Mouse (Mus musculus) spleen, postnatal 10 days (tissue): ENCODE measurements around the gene Lsmem1.

Source experiments
- DNase-seq, 2 experiments: peaks; one replicate each; pipeline ENCODE4 v3.0.0; 2021 to 2022; ENCODE audit warnings: low spot score in 2 of 2

Lsmem1 gene

GRCm38 (mm10) chr12:40140706-40141105, 58.6 kb downstream of the Lsmem1 start:
- no peak for DNase-seq

DNA sequence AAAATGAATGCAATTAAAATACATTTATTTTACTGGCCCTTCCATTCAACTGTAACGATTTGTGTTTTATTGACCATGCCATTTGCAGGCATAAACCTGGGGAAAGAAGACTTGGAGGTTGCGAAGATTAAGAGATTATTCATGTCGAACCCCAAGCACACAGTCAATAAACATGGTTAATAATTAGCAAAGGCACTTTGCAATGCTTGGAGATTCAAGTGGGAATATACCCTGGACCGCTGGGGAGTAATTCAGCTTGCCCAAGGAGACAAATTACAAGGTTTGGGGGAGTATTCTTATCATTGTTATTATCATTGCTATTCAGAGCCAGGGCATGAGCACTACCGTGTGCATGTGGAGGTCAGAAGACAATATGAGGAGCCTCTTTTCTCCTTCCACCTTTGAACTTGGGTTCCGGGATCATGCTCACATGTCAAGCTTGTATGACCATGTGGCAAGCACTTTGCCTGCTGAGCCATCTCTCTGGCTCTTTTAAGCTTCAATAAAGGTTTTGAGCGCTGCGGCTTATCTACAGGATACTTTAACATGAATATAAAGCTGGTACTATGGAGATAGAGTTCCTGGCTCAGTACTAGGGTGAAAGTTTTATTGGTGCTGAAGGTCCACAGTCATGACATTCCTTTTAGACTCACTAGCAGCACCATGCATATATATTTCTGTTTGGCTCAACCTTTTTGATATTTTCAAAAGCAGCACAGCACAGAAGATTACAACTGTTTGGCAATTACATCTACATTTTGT, 59.6 kb downstream of the Lsmem1 start:
- no peak for DNase-seq

DNA sequence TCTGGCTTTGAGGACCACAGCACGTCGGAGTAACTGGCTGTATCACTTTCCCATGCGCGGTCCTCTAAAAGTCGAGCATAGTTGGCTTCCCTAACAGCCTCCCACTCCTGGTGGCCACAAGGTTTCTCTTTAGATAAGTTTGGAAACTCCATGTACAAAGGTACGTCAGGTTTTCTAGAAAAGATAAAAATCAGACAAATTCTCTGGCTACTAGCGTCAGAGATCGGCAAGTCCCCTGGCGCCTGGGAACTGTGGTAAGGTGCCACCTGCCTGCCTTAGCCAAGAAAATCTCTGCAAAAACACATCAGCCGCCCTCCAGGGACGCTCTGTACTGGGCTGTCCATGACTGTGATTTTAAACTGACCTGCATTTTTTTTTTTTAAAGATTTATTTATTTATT, 64.8 kb downstream of the Lsmem1 start:
- no peak for DNase-seq

- no peak for DNase-seq
These were observed 65.6 kb downstream of the Lsmem1 start, which contains the start of gene Scin for GRCm38 (mm10) chr12:40133573-40134271. Scin (minus strand) TSS chr12:40134228.

DNA sequence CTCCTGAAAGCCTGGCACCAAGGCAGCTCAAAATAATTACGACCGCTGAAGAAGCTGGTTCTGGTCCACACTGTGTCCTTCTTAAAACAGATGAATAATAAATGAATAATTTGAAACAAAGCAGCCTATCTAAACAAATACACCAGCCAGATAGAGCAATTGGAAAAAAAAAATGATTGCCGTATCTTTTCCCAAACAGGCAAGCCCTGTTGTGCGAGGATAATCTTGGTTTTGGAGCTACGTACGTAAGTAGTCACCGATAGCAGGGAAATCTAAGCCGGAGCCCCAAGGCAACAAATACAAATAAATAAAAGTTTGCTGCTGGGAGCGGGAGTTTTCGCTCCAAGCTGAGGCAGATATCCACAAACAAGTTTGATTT, 66.1 kb downstream of the Lsmem1 start:
- no peak for DNase-seq
